Mouse (Mus musculus): ENCODE measurements around the gene Caap1. TPM values are rescaled to one million over a fixed set of nuclear protein-coding genes. Genes with fewer than 3 reads are reported as not detected.

Gene Caap1
- total RNA-seq (2021): 10 to 100 TPM in 1 of 2 experiments, 1 to 10 TPM in 1; 9.9 to 10.5 TPM
- long read RNA-seq, experiment 1, transcript Caap1-201 (6 exons, 2,107 nt): major isoform, 16 of 23 reads
- long read RNA-seq, experiment 1, partial matches to known transcripts: 1 of 23 reads
- long read RNA-seq, experiment 1, other reads (novel, unspliced or antisense): 6 of 23 reads
- long read RNA-seq, experiment 2, transcript Caap1-201 (6 exons, 2,107 nt): major isoform, 8 of 12 reads
- long read RNA-seq, experiment 2, partial matches to known transcripts: 0 of 12 reads
- long read RNA-seq, experiment 2, other reads (novel, unspliced or antisense): 4 of 12 reads

DNA sequence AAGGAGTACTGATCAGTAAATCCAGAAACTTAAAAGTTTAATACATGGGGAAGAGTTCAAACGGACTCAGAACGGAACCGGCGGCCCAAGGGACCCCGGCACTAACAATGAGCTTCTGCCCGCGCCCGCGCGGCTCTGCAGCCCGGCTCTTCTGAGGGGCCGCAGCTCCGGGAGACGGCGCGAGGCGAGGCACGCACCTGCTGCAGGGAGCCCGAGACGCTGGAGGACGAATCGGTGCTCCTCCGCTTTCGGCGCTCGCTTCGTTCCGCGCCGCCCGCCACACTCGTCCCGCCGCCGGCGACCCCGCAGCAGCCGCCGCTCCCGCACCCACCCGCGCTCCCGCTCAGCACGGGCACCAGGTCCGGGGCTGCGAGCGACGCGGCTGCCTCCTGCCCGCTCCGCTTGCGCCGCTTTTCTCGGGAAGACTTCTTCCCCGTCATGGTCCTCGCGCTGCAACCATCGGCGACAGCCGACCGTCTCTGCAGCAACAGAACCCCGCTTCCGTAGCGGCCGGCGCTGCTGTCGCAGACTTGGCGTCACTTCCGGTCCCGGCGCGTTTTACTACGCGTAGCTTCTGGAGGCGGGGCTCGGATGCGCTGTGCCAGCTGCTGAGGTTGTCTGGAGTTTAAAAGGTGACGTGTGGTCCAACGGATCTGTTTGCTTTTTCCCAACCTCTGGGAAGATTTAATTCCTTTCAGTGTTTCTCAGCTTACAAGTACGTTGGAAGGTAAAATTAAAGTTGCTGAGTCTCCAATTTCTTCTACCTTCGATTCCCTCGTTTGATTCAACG, at the start of gene Caap1, which contains the start of gene Gm10306:
Caap1 (minus strand) TSS at position 532 of the 790 bp plus-strand sequence.
Gm10306 (plus strand) TSS at position 282 of the 790 bp plus-strand sequence.
- DNase-seq (ENCODE audit: low spot score in 2 of 2): peak; percentile 94 to 96

DNA sequence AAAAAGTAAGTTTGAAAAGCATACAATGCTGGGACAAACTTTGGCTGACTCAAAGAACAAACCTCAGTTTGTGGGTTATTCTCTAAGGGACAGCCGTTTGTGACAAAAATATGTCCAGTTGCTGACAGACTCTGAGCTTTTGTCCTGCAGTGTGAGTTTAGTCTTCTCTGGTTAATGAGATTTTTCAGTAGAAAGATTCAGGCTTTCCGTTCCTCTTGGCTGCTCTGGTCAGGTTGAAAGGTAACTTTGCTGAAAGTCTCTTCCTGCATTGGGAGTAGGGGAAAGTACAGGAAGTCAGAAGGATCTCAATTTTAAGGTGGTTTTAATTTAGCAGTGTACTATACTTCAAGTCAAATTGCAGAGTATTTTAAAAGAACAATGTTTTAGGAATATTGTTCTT, 49.0 kb upstream of the Caap1 start:
- DNase-seq (ENCODE audit: low spot score in 2 of 2): no peak

DNA sequence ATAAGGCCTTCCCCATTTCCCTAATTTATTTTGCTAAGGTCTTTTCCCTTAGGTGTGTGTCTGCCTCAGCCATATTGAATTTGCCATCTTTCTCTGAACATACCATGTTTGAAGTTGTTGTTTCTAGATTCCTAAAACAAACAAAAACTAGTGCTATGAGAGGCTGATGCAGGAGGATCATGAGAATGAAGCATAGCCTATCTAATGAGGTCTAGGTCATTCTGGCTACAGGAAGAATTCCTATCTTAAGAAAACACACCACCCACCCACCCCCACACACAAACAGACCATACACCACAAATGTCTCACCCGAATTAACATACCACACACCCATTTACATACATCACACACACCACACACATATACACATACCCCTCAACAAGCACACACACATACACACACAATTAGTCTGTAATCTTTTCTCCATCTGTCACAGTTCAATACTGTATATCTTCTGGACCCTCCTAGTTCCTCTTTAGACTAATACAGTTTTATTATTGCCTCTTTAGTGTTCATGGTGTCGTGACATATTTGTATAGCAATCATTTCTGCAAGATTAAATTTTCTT, 47.9 kb upstream of the Caap1 start:
- no peak for DNase-seq (ENCODE audit: low spot score in 2 of 2)

DNA sequence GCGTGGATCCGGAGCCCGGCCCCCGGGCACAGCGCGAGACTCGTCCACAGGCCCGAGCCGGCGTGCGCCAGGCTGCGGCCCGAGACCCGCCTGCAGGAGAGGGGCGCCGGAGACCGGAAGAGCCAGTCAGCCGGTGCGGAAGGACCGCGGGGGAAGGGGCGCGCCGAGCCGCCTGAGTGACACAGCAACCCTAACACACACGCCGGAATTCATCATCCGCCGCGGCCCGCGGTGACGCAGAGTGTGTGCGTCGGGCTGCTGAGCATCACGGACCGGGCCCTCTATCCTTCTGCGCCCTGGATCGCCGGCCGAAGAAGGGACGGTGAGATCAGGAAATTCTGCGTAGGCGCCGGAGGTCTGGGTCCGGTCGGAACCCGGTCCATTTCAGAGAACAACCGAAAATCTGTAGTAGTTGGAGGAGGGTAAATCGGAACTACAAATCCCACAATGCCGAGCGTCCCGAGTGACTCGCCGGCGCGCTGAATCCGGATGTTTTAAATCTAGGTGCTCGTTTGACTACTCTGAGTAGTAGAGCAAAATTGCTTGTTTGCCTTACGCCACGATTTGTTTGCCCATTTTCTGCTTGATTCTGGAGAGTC, 46.5 kb upstream of the Caap1 start, which contains the start of gene Plaa:
Plaa (minus strand) TSS at position 214 of the 599 bp plus-strand sequence.
- DNase-seq (ENCODE audit: low spot score in 2 of 2): peak; percentile 90 to 97

DNA sequence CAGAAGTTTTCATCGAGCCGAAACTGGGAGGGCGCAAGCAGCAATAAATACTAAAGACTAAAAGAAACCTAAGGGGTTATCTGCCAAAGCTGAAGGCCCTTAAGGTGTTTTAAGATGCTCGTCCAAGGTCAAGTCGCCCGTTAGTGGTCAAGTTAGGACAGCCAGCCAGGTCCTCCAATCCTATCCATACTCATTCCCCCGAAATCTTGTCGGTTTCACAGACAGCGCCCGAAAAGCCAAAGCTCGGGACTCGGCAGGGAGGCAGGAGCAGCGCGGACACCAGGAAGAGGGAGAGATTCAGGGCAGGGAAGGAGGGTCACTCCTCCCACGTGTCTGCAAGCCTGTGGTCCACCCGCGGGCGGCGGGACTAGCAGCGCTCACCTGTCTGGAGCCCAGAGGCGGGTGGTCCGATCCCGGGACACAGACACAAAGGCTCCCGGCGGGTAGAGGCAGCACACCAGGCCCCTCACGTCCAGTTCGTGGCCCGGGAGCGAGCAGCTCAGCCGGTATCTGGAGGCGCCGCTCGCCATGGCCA, 46.0 kb upstream of the Caap1 start:
- DNase-seq (ENCODE audit: low spot score in 2 of 2): peak in 1 of 2 experiments; percentile 44

DNA sequence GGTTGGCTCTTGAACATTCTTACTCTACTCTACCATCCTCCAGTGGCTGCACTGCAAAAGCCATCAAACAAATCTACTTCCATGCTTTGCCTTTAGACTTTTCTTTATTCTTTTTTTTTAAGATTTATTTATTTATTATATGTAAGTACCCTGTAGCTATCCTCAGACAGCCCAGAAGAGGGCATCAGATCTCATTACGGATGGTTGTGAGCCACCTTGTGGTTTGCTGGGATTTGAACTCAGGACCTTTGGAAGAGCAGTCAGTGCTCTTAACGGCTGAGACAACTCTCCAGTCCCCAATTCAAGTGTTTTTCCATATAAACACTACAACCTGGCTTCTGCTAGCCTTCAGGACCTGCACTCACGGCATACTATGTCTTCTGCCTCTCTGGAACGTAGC, 44.8 kb upstream of the Caap1 start:
- DNase-seq (ENCODE audit: low spot score in 2 of 2): no peak

DNA sequence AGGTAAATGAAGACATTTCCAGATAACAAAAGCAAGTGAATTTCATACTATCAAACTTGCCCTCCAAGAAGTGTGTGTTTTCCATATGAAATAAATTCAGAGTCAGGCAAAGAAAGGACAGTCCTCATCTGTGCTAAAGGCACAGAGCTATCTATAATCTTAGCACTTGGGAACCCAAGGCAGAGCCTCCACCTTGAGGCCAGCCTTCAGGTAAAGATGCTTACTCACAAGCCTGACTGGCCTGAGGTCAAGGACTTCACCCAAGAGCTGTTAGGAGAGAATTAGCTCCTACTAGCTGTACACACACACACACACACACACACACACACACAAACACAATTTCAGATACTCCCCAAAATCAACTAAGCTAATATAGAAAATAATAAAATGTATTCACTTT, 36.1 kb upstream of the Caap1 start:
- DNase-seq (ENCODE audit: low spot score in 2 of 2): no peak

DNA sequence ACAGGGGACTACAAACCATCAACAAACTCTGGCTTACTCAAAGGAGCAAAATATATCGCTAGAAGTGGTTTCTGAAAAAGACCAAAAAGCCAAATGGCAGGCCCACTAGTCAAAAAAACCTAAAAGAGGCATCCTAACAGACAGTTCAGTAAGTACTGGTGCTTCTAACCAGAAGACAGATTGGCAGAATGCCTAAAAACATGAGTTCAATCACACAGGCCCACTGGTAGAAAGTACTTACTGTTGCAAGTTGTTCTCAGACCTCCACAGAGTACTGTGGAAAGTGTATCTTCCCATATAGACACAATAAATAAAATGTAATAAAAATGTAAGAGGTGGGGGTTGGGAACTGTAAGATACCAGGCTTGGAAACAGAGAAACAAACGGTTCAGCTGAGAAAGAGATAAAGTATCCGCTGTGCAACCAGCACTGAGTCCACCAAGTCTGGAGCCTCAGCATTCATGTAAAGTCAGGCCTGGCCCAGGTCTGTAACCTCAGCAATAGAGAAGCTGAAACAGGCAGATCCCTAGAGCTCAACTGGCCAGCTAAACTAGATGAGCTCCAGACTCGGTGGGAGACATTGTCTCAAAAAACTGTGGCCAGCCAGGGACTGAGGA, 35.3 kb upstream of the Caap1 start:
- no peak for DNase-seq (ENCODE audit: low spot score in 2 of 2)

DNA sequence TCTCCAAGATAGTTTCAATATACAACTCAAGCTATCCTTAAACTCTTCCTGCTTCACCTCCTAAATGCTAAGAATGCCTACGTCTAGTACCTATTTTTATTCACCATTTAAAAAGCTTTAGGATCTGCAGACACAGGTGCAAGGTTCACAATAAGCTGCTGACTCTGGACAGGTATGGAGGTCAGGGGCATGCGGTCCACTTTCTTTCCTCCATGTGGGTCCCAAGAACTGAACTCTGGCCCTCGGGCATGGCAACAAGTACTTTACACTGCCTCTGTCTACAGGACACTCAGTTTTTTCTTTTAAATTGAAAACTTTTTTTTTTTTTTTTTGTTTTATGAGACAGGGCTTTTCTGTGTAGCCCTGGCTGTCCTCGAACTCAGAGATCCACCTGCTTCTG, 16.1 kb upstream of the Caap1 start:
- DNase-seq (ENCODE audit: low spot score in 2 of 2): no peak

DNA sequence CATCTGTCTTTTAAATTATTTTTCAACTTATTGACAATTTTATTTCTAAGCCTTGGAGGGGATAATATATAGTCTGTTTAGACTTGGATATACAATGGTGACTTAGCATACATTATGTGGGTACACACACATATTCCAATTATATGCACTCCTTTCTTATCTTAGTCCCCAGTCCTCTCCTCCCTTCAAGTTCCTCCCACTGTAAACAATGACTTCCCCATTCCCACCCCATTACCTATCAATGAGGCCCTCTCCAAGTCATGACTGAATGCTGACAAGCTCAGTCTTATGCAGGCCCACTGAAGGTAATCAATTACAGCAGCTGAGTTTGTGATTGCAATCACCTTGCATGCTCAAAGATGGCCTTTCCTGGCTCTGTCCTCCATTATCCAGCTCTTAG, 7.7 kb upstream of the Caap1 start:
- DNase-seq (ENCODE audit: low spot score in 2 of 2): no peak

DNA sequence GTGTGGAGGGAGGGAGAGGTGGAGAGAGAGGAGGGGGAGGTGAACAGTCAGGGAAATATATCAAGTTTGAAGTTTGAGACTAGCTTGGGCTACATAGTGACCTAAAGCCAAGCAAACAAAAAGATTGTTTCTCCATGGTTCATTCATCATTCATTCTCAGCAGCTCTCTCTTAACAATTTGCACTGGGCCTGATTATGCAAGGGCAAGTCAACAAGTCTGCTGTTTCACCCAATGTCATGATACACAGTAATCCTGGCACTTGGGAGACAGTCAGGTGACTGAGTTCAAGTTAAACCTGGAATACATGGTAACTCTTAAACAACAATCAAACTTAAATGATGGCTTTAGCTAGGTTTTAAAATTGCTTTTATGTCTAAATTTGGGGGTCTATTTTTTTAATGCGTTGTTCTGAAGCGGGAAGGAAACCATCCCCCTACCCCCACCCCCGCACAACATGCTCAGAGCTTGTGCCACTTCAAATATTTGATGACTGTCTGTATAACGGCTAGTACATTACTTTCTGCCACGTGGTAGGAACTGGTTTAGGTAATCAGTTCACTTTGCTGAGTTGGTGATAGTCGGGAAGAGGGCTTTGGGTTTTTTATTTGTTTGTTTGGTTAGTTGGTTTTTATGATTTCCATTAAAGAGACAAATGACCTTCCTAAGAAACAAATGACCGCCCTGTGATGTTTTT, 5.5 kb upstream of the Caap1 start:
- DNase-seq (ENCODE audit: low spot score in 2 of 2): no peak

DNA sequence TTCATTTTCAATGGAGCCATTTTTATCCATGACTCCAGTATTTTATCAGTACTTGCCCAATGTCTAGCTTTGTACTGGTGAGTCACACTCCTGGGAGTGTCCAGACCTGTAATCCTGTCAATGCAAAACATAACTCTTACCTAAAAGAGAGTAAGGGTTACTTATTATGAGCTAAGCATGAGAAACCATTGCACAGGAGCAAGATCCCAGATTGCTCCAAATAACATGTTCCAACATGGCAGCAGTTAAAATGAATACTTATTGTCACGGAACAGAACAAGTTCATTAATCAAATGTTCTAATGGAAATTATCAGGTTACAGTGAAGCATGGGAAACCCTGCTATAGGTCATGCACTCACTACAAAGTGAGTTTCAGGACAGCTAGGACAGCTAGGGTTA, 3.7 kb upstream of the Caap1 start:
- DNase-seq (ENCODE audit: low spot score in 2 of 2): no peak

DNA sequence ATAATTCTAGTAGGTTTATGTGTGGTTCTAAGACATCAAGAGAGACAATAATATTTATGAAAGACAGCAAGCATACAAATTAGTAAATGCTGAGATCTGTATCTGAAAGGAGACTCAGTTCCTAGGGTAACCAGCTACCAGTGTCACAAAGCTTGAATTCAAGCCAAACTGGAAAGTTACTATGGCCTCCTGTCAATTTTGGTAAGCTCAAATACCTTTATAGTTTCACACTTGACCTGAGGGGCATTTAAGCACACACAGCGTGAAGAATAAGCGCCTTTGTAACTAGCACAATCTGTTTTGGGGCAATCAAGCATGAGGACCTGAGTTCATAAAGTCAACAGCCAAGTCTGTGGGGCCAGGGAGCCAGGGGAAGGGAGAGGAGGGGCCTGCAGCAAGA, 2.7 kb upstream of the Caap1 start:
- no peak for DNase-seq (ENCODE audit: low spot score in 2 of 2)

DNA sequence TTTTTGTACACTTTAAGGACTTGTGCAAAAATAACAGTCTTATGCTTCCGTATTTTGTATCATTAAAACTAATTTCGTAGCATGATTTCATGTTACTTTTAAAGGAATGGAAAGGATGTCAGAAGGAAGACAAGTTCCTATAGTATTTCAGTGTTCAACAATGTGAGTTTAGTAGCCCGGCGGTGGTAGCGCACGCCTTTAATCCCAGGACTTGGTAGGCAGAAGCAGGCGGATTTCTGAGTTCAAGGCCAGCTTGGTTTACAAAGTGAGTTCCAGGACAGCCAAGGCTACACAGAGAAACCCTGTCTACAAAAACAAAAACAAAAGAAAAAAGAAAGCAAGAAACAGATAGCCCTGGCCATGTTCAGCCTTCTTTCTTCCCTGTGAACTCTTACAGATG, 549 bp upstream of the Caap1 start:
- DNase-seq (ENCODE audit: low spot score in 2 of 2): no peak

DNA sequence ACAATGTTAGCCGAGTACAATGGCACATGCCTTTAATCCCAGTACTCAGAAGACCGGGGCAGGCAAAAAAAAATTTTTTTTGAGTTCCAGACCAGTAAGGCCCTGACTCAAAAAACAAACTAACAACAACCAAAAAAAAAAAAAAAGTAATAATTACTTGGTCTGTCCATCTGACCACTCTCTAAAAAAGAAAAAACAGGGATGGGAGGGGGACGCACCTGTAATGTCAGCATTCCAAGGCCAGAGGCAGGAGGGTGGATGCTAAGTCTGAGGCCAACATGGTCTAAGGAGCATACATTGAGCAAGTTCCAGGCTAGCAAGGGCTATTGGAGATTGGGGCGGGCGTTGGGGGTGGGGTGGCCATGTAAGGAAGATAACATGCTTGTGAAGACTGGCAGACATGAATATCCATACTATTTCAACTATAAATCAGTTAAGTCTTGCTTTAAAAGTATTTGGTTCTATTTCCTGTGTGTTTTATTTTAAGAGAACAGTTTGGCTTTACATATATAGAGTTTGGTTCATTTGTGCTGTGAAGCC, 1.6 kb downstream of the Caap1 start:
- no peak for DNase-seq (ENCODE audit: low spot score in 2 of 2)

DNA sequence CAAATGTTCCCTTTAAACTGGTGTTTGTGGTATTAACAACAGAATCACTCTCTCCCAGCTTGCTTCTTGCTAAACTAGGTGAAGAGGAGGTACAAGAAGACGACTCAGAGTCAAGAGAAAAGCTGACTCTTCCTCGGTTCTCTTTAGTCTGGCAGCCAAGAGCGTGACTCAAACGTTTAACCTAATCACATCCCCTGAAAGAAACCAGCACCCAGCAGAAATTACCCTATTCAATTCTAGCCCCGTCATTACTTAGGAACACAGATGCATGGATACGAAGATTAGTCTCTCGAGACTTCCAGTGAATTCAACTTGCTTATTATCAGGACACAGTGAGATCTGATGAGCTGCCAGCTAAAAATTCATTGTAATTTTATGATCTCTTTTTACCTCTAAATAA, 12.3 kb downstream of the Caap1 start:
- no peak for DNase-seq (ENCODE audit: low spot score in 2 of 2)

DNA sequence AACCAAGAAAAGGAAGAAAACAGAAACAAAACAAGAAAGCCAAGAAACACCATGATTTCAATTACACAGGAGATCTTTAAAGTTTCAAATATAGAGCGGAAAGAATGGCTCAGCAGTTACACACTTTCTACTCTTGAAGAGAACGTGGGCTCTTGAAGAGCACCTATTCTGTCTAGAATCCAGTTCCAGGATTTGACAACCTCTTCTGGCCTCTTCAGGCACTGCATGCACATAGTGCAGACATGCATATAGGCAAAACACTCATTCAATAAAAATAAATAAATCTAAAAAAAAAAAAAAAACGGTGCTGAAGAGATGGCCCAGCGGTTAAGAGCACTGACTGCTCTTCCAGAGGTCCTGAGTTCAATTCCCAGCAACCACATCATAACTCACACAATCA, 13.6 kb downstream of the Caap1 start:
- DNase-seq (ENCODE audit: low spot score in 2 of 2): no peak

DNA sequence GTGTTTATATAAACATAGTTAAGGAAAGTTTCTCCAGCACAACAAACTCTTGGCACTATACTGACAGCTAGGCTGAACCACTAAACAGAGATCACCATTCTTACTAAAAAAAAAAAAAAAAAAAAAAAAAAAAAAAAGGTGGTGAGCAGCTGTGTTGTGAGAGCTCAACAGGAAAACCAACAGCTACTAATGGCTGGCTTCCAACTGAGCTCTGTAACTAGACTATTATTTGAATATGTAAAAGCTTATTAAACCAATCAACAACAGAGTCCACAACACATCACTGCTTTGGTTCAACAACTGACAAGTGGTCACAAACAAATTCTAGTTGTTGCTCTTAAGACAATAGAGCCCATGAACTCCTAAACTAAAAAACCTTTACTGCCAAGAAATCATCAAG, 23.4 kb downstream of the Caap1 start:
- no peak for DNase-seq (ENCODE audit: low spot score in 2 of 2)

DNA sequence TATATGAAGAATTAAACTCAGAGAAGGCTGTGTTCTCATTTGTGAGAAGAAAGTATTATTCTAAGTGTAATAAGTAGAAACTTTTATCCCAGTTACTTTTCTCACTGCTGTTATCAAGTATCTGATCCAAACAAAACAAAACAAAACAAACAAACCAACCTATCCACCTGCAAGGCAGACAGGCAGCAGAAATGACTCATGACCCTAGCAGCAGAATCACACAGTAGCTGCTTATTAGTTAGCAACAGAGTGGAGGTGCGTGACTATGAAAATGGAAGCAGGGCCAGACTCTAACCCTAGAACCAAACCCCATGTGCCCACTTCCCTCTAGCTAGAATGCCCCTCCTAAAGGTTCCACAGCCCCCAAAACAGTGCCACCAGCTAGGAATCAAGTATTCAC, 27.1 kb downstream of the Caap1 start:
- no peak for DNase-seq (ENCODE audit: low spot score in 2 of 2)

DNA sequence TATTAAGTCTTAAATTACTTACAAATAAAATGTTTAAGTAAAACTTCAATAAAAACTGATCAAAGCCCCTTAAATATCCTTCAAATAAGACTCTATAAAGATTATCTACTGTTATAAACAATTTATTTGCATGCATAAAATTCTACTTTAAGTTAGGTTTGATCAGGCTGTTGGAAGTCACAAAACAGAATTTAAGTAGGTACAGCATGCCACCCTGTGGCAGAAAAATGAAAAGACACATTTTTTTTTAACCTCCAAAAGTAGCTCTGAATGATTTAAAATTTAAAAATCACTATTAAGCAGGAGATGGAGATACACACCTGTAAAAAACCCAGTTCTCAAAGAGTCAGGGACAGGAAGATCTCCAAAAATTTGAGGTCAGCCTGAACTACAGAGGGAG, 33.3 kb downstream of the Caap1 start:
- DNase-seq (ENCODE audit: low spot score in 2 of 2): no peak
